Mouse (Mus musculus): ENCODE data around the gene Pfkfb1. TPM values are rescaled to one million over a fixed set of nuclear protein-coding genes. Genes with fewer than 3 reads are reported as not detected.

The Pfkfb1 gene
- 1 to 10 TPM; 3.9 to 5.6 TPM for total RNA-seq (2021)

GRCm38 (mm10) chrX:150588023-150588764 lies at the start of gene Pfkfb1:
Gene Pfkfb1 (plus strand): TSS chrX:150588229.
- peak; percentile 63 for DNase-seq (ENCODE audit: low spot score)
- intact Hi-C loops (cut with DNase I): loop anchor here (5.0 kb wide), 2 partner anchors 106 to 754 kb away; partner anchors contain the start of gene Fam120c

- intact Hi-C loops (cut with DNase I): no loop called here
- no peak for DNase-seq (ENCODE audit: low spot score)
These were observed 47.9 kb upstream of the Pfkfb1 start for GRCm38 (mm10) chrX:150540111-150540510.

GRCm38 (mm10) chrX:150541684-150542083 lies 46.3 kb upstream of the Pfkfb1 start:
- DNase-seq (ENCODE audit: low spot score): no peak
- intact Hi-C loops (cut with DNase I): no loop called here

GRCm38 (mm10) chrX:150547239-150547638 lies 40.8 kb upstream of the Pfkfb1 start, which contains the start of gene Alas2:
Gene Alas2 (plus strand): TSS chrX:150547375.
- intact Hi-C loops (cut with DNase I): no loop called here
- DNase-seq (ENCODE audit: low spot score): no peak

GRCm38 (mm10) chrX:150549639-150550038 lies 38.4 kb upstream of the Pfkfb1 start:
- no peak for DNase-seq (ENCODE audit: low spot score)
- intact Hi-C loops (cut with DNase I): no loop called here

GRCm38 (mm10) chrX:150551986-150552385 lies 36.0 kb upstream of the Pfkfb1 start:
- intact Hi-C loops (cut with DNase I): no loop called here
- DNase-seq (ENCODE audit: low spot score): no peak

- no peak for DNase-seq (ENCODE audit: low spot score)
- intact Hi-C loops (cut with DNase I): no loop called here
These were observed 34.0 kb upstream of the Pfkfb1 start for GRCm38 (mm10) chrX:150554032-150554431.

GRCm38 (mm10) chrX:150564644-150565357 lies 23.2 kb upstream of the Pfkfb1 start:
- intact Hi-C loops (cut with DNase I): no loop called here
- no peak for DNase-seq (ENCODE audit: low spot score)

- no peak for DNase-seq (ENCODE audit: low spot score)
- intact Hi-C loops (cut with DNase I): no loop called here
These were observed 6.1 kb upstream of the Pfkfb1 start for GRCm38 (mm10) chrX:150581921-150582320.

GRCm38 (mm10) chrX:150585116-150585515 lies 2.9 kb upstream of the Pfkfb1 start:
- intact Hi-C loops (cut with DNase I): loop anchor here (5.0 kb wide), 2 partner anchors 103 to 757 kb away; partner anchors contain the start of gene Fam120c
- DNase-seq (ENCODE audit: low spot score): no peak

GRCm38 (mm10) chrX:150589696-150590095 lies 1.7 kb downstream of the Pfkfb1 start, which contains the start of gene Apex2:
Gene Apex2 (minus strand): TSS chrX:150589868.
- intact Hi-C loops (cut with DNase I): loop anchor here (5.0 kb wide), 2 partner anchors 107 to 753 kb away; partner anchors contain the start of gene Fam120c
- no peak for DNase-seq (ENCODE audit: low spot score)

GRCm38 (mm10) chrX:150593266-150594035 lies 5.4 kb downstream of the Pfkfb1 start:
- DNase-seq (ENCODE audit: low spot score): no peak
- intact Hi-C loops (cut with DNase I): no loop called here

GRCm38 (mm10) chrX:150594176-150594575 lies 6.1 kb downstream of the Pfkfb1 start:
- intact Hi-C loops (cut with DNase I): no loop called here
- DNase-seq (ENCODE audit: low spot score): no peak

GRCm38 (mm10) chrX:150595016-150595760 lies 7.2 kb downstream of the Pfkfb1 start:
- intact Hi-C loops (cut with DNase I): no loop called here
- no peak for DNase-seq (ENCODE audit: low spot score)

GRCm38 (mm10) chrX:150598882-150599281 lies 10.9 kb downstream of the Pfkfb1 start:
- DNase-seq (ENCODE audit: low spot score): no peak
- intact Hi-C loops (cut with DNase I): no loop called here

- no peak for DNase-seq (ENCODE audit: low spot score)
- intact Hi-C loops (cut with DNase I): no loop called here
These were observed 48.4 kb downstream of the Pfkfb1 start for GRCm38 (mm10) chrX:150636421-150636820.

GRCm38 (mm10) chrX:150656122-150656907 lies 68.3 kb downstream of the Pfkfb1 start:
- DNase-seq (ENCODE audit: low spot score): no peak
- intact Hi-C loops (cut with DNase I): no loop called here

GRCm38 (mm10) chrX:150656908-150657796 lies 69.1 kb downstream of the Pfkfb1 start, which contains the start of gene Tro:
Gene Tro (minus strand): TSS chrX:150657583.
- intact Hi-C loops (cut with DNase I): no loop called here
- DNase-seq (ENCODE audit: low spot score): no peak

Data from heart, postnatal 25 days (tissue).